Mouse (Mus musculus) c-Kit-positive CD71-positive TER-119-negative erythroid progenitor cells, embryonic 14.5 days (primary cell): ENCODE measurements at regions not wholly inside any gene's neighbourhood (a gene's known extent, or its start where the extent isn't known, plus 50 kb on each side); places are given as distances from the start of the nearest gene placed in this dataset.

Experiments
- DNase-seq: peaks from one replicate; pipeline ENCODE4 v3.0.0-alpha.2; 2013; ENCODE audit warnings: low read depth

DNA sequence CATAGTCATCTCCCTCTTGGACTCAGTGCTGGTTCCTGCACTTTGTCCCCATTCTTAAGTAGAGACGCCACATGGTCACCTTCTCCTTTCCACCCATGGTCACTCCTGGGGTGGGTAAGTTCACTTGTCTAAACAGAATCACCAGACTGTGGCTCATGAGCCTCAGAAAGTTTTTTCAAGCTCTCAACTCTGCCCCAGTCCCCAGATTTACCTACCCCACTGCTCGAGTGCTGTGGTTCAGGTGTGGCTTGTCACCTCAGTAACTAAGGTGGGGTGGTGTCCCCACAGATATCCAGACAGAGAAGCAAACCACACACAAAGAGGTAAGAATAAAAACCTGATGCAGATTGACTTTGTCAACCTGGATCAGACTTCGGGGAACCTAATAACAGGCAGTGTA lies 87.6 kb downstream of the Rpl10-ps3 start:
- DNase-seq, result no peak

DNA sequence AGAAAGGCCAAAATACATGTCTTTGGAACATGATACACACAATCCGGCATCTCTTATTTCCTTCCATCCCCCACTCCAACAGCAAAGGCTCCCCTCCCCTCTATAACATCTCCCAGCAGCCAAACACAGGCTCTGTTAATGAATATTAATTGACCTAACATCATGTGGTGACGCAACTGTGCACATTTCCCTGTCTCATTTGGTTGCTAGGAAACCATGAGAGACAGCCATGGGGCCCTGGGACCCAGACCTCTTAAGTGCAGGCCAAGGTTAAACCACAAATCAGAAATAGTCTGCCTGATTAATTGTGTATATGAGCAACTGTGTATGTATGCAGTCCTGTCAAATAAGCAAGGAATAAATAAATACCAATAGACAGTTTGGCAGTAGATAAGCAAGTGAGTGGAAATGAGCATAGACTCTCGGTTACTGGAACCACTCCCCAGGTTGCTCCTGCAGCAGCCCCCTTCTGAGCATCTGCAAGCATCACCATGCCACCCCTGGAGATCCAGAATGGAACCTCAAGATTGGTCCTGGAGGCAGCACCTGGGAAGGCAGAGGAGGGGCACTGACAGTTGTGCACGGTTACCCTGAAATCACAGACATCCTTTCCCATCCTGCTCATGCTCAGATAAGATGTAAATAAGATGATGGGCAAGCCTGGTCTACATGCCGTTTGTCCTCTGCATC lies 99.6 kb downstream of the Rpl10-ps3 start:
- DNase-seq, result no peak

DNA sequence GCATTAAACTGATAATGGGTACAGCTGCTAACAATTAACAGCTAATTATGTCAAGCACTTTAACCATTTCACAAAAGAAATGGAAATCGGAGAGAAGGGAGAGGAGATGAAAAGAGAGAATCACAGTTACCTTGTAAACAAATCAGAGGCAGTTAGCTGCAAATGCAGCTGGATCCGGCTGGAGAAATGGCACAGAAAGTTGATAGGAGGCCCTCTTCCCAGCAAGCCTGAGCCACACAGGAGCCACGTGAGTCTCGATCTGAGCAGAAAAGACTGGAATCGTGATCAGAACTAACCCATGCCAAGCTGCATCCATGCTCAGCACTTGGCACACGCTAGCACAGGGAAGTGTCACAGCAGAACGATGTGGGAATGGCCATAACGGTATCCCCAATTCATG lies 103.8 kb downstream of the Rpl10-ps3 start:
- no peak for DNase-seq

DNA sequence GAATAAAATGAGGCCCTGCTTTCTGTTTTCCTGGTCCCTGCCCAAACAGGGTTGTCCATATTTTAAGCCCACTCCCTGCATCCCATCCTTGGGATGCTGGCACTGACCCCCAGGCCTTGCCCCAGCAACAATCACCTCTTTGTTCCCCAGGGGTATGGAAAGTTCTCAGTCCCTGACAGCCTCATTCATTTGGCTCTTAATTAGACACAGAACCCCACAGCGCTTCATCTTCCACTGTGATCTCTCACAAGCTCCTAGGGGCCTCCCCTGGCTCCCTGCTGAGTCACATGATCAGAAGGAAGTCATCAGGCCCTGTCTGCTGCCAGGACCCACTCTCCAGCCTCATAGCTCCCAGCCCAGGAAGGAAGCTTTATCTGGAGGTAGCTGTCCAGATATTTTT lies 108.9 kb downstream of the Rpl10-ps3 start:
- no peak for DNase-seq

DNA sequence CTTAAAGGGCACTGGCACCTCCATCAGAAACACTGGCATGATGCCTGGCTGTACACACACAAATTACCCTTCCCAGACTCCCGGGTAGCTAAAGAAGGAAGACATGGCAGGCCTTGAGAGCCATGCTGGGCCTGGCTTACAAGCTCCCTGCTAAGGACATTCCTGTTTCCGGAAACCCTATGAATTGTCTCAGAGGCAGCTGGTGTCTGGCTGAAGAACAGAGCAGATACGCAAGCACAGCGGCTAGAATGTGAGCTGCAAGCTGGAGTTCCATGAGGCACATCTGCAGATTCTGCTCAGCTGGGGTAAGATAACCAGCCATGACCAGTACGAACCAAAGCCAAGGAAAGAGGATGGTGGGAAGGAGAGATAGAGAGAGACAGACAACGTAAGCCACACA lies 110.1 kb downstream of the Rpl10-ps3 start:
- no peak for DNase-seq

DNA sequence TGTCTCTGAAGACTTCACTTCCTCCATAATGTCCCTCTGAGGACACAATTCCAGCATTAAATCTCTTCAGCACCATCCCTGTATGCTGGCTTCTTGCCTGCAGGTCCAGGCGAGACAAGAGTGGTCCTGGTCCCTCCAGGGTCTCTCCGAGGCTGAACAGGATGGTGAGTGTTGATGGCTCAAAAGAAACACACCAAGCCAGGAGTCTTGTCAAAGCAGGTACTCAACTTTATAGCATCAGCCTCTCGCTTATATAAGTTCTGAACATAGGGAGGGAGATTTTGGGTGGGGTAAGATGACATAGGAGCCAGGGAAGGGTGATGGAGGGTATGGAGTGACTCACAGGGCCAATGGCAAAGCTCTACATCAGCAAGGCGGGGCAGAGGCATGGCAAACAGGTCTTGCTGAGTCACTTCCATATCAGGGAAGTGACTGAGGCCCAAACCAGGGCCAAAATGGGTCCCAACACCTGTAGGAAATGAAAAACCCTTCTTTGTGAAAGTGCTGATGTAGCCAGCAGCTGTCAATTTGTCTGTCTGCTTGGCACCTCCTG lies 111.7 kb downstream of the Rpl10-ps3 start:
- DNase-seq, result no peak

DNA sequence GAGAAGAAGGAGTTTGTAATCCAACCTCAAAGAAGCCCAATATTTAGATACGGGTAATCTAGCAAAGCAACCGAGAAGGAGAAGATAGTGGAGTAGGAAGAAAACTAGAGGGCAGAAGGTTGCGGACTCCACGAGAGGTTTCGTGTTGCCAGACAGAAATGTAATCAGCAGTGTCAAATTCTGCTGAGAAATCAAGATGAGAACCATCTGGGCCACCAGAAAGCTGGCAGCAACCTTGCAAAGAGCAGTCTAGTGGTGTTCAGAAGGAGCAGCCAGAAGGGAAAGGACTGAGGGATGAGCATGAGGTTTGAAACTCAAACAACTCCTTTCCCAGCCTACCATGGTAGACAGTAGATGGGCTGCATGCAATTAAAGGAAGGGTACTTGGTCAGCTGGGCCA lies 134.3 kb downstream of the Rpl10-ps3 start:
- DNase-seq, result no peak

DNA sequence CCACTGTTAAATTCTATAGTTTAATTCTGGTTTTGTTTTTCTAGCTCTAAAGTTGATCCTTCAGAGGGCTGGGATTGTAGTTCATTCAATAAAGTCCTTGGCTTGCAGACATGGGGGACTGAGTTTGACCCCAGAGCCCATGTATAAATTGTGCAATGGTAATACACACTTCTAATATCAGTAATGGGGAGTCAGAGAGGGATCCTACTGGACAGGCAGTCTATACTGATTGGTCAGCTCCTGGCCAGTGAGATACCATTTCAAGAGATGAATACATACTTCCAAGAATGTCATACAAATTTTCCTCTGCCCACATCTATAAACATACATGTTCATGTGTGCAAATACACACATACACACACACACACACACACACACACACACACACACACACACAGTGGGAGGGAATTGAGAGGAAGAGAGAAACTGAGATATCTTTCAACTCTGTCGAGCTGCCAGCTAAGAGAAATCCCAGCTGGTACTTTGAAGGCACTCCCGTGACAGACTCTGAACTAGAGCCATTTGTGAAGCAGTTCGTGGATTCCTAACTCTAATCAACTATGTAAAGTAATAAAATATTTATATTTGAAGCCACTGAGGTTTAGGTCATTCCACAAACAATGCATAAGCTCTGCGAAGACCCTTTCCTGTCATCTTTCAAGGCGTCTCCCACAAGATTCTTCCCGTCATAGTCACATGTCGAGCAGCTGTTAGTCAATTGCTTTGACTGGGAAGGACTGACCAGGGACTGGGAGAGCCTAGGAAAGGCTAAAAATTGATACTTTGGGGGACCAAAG lies 145.1 kb downstream of the Rpl10-ps3 start:
- DNase-seq, result no peak

DNA sequence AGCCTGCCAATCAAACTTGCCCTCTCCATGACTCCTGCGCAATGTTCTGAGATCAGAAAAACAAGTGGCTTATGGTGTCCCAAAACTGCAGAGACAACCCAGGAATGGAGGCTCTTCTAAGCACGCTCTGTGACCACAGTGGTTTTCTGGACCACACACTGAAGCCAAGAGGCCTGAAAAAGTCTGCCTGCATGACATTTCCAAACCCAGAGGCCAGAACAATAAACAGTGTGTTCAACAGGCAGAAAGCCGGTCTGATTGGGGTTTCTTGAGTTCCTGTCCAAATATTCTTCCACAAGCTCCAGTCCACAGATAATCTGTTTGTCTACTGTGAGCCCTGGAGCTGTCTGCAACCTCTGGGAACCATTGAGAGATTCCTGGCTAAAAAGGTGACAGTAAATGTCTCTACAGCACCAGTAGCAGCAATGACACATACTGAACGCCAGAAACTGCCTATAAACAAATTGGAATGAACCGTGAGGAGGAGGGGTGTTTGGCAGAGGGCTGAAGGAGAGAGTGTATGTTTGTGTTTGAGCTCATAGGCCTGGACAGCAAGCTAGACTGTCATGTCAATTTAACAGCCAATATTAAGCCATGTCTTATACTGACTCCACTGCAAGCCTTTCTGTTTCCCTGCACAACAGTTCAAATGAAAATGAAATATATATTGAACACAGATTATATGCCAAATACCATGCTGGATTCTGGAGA lies 152.2 kb downstream of the Rpl10-ps3 start:
- DNase-seq, result no peak

DNA sequence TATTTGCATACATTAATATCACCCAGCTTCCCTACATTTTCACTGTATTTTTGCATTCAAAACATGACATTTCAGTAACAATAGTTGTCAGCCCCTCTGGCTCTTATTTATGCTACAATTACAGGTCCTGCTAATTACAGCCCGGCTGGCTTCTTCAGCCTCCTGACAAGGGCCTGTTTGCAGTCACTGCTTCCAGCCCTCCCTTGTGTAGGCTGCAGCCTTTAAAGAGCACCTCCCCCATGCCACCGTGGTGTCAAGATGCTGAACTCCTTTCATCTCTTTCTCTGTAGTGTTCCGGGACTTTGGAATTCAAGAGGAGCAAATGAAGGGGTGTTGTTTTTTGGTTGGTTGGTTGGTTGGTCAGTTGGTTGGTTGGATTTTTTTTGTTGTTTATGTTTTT lies 153.6 kb downstream of the Rpl10-ps3 start:
- DNase-seq, result no peak

DNA sequence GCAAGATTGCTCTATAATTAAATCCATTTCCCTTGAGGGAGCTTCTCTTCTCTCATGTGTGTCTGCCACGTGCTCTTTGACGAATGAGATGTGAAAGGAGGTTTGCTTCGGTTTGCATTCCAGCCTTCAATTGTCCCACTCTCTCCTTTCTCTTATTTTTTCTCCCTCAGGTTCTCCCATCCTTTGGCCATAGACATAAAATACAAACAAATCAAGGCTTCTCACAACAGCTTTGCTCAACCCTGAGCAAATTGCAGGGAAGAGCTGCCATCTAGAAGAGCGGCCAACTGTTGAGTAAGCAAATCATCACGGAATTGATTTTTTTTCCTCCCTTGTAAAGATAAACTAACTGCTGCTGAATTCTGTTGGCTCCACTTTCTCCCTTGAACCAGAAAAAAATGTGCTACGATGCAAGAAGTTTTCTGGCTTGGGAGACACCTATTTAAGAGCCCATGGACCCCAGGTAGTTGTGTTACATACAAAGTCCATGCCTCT lies 156.1 kb downstream of the Rpl10-ps3 start:
- no peak for DNase-seq

DNA sequence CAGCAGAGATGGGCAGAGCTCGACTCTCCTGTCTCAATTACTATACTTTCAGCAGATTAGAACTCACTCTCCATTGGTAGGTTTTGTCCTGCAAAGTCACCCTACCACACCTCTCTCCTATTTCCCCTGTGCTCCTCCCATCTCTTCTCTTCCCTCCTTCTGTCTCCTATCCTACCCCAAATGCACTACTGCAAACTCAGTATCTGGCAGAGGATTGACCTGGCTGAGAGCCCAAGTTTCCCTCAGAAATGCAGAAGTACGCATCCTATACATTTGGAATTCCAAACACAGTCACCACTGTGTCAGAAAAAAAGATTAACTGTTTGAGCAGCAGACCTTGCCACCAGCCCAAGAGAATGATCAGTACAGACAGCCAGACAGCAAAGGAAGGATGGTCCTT lies 163.4 kb downstream of the Rpl10-ps3 start:
- no peak for DNase-seq

DNA sequence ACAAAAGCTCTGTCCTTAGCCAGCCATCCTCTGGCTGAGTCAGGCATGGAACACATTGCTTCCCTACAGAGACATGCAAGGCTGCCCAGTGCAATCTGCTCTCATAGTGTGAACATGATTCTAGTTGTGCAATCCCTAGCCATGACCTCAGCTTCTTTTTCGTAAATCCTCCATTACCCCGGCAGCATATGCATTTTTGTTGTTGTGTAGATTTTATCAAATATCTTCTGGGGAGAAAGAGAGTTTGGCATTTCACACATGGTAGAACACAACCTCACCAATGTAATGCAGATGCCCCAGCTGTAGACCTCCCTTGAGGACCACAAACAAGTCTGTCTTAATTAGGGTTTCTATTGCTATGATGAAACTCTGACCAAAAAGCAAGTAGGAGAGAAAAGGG lies 168.6 kb downstream of the Rpl10-ps3 start:
- DNase-seq, result no peak

DNA sequence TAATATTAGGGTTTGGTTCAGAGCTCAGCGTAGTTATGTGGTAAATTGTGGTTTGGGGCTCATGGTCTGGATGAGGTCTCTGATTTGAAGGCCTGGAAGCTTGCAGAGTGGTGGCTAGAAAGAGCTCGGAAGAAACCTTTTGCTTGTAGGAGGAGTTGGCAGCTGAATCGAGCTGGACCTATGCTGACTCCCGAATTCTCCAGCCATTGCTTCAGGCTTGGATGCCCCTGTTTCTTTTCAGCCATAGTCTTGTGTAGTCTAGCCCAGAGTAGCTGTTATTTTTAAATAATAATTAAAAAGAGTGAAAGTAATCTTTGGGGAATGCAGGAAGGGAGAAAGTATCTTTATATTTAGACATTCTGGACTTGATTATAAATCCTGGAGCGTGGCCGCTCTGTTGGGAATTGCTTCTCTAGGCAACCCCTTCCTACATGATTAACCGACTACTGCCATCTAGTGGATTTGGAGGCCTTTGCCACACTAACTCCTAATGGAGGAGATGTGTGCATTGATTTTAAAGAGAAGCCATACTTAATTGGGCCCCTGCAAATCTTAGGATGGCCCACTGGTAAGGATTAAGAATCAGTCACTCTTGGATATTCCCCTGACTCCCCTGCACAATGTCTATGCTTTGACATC lies 172.8 kb downstream of the Rpl10-ps3 start:
- DNase-seq, result peak; percentile 2

DNA sequence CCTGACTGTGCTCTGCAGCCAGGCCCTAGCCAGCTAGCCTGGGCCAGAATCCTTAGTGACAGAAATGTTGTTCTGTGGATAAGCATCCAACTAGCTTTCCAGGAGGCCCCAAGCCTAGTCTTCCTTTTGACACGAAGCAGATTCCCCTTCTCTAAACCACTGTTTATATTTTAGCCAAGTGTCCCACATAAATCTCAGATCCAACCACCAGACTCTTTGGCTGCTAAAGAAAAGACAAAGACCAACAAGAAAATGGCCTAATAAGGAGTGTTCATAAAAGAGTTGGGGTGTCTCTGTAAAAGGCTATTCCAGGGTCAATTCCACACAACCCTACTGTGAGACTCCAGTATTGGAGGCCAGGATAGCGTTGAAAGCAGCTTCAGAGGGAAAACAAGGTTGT lies 173.6 kb downstream of the Rpl10-ps3 start:
- DNase-seq, result no peak

DNA sequence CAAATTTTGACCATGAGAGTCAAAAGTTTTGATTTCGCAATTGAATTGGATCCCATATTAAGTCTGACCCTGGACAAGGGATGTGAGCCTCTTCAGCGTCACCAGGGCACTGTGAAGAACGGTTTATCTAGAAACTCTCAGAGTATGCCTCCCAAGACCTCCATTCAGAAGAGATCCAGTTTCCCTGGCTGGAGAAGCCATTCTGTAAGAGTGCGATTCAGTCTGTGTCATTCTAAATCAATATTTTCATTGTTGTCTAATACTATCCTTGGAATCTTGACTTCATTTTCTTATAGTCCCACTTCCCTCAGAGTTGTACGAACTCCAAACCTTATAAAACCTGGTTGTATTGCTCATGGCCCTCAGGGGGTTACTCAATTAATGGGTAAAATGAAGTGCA lies 174.1 kb downstream of the Rpl10-ps3 start:
- no peak for DNase-seq

DNA sequence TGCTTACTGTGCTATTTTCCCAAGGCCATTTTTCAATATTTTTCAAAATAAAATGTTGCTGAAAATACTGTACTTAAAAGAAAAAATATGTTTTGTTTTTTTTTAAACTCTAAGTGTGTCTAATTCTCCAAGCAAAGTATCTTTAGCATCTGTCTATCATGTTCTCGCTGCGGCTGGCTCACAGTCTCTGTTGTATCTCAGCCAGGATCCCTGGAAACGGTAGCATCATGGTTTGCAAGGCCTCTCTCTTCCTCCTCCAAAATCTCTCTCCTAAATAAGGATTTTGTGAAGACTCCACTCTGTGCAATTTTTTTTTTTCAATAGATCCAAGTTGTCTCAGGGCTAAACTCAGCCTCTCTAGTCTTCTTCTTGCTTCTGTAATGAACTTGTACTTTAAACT lies 190.2 kb downstream of the Rpl10-ps3 start:
- no peak for DNase-seq

DNA sequence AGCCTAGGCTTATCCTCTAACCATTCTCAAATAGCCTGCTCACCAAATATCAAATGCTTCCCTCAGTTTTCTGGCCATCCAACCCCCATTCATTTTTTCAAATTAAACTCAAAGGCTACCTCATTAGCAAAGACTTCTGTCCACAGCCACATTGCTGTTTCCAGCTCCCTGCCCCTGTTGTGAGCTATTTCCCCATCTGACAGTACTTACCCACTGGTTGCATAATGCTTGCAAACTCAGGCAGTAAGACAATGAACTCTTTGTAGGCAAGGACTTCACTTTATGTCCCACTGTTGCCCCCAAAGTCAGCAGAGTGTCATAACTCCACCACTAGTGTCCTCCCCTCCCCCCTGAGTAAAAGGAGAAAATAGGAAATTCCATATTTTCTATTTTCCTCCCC lies 194.7 kb downstream of the Rpl10-ps3 start:
- no peak for DNase-seq

DNA sequence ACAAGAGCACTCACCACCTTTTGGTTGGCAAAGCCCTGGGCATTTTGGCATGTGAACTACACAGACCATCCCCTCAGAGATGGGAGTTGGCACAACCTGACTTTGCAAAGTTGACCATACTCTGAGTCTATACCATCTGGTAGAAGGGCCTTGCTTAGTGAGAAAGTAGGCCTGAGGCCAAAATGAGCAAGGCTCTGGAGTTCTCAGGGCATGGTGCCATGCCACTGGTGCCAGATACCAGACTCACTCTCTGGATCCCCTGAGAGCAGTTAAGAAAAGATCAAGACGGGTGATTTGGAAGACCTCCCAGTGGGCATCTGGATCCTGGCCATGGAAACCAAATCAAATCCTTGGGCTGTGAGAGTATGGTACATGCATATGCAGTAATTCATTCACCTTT lies 202.0 kb downstream of the Rpl10-ps3 start:
- DNase-seq, result no peak

DNA sequence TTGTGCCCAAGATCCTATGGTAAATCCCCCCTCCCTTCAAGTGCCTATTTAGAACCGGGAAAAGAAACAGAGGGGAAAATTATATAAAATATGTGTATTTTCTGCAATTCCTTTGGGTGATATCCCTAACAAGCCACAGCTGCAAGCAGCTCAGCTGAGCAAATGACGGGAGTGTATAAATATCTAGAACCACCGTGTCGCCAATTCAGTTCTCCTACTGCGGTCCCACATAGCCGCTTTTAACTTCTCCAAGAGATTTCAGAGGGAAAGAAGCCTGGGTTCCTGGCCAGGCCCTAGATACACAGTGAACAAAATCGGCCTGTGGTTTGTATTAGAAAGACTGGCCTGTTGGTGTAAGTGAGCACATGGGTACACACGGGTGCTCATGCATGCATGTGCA lies 202.7 kb downstream of the Rpl10-ps3 start:
- no peak for DNase-seq

DNA sequence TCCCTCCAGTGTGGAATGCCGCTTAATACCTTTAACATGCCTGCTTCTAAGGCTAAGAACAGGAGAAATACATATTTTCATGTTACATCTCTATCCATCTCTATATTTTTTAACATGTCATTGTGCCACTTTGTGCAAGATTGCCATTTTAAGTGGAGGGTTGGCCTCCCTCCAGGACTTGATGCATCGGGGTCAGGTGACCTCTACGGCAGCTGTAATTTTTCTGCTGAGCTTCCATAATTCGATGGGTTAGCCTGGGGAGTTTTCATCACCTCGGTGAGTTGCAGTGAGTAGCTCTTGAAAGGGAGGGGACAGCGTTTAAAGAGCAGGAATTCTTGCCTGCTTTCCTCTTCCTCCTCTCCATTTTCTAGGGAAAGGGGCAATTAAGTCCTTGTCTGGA lies 203.6 kb downstream of the Rpl10-ps3 start:
- DNase-seq, result no peak

DNA sequence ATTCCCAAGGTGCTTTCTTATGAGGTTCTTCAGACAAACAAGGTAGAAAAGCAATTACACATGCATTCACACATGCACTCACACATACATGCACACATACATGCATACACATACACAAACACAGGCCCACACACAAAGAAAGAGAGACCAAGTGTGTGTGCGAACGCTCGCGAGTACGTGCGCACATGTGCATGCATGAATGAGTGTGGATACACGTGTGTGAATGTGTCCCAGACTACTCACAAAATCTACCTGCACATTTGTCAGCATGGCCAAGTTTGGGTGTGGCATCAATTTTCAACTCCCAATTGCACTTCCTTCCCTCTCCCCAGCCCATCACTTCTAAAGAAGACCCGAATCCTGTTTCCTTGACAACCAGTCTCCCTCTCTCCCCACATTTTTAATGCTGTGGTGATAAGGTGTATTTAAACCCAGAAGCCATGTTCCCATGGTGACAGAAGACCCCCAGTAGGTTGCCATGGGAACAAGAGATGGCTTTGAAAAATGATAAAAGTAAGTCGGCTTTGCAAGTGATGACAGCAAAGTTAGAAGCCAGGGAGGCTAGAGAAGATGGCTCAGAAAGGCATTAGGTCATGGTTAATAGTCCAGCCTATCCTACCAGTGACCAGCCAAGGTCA lies 206.3 kb downstream of the Rpl10-ps3 start:
- DNase-seq, result no peak
